Mouse (Mus musculus) brain, embryonic 14.5 days (tissue): ENCODE results near the gene Eef2k. TPM values are rescaled to one million over a fixed set of nuclear protein-coding genes. Genes with fewer than 3 reads are reported as not detected.

ENCODE experiments used
- DNase-seq: peaks from one replicate; pipeline ENCODE4 v3.0.0-alpha.2; 2011; ENCODE audit warnings: low read depth
- CTCF ChIP-seq: fragments of 200-500 bp; IDR thresholded peaks from 2 replicates; pipeline ENCODE4 v1.5.1; 2012; ENCODE audit warnings: inconsistent platforms, mild to moderate bottlenecking, moderate library complexity, borderline replicate concordance; ENCODE audit not compliant: insufficient read depth, insufficient read length; ENCODE audit errors: extremely low read depth
- POLR2A ChIP-seq: fragments of 200-500 bp; IDR thresholded peaks from 2 replicates; pipeline ENCODE4 v1.6.1; 2012; ENCODE audit warnings: mild to moderate bottlenecking, inconsistent platforms, borderline replicate concordance; ENCODE audit not compliant: poor library complexity, insufficient read depth, insufficient read length, severe bottlenecking; ENCODE audit errors: extremely low read depth
- polyA plus RNA-seq: library from polyadenylated mRNA; depleted of rRNA; stranded (reverse); fragments of >200 nt; gene quantifications from 2 replicates; pipeline ENCODE4 v1.2.3, GENCODE M21; 2012

The Eef2k gene
- polyA plus RNA-seq, 1 experiment, result 34.6 TPM

GRCm38 (mm10) chr7:120874764-120875539, 32.3 kb downstream of the Eef2k start:
- DNase-seq, result no peak
- TF ChIP-seq CTCF (no peak), POLR2A (no peak)

- TF ChIP-seq CTCF (no peak), POLR2A (no peak)
- DNase-seq, result no peak
Observed at GRCm38 (mm10) chr7:120875540-120876388, 33.1 kb downstream of the Eef2k start.

- DNase-seq, result peak; percentile 28
- TF ChIP-seq POLR2A (no peak), CTCF (no peak)
Observed at GRCm38 (mm10) chr7:120878271-120878670, 35.6 kb downstream of the Eef2k start.

GRCm38 (mm10) chr7:120879972-120880371, 37.3 kb downstream of the Eef2k start:
- TF ChIP-seq CTCF (no peak), POLR2A (no peak)
- DNase-seq, result no peak

GRCm38 (mm10) chr7:120880770-120881169, 38.1 kb downstream of the Eef2k start:
- TF ChIP-seq CTCF, result no peak
- TF ChIP-seq POLR2A, result no peak

GRCm38 (mm10) chr7:120881451-120881850, 38.8 kb downstream of the Eef2k start:
- TF ChIP-seq POLR2A, result no peak
- no peak for TF ChIP-seq CTCF

More at GRCm38 (mm10) chr7:120880770-120881169, 38.1 kb downstream of the Eef2k start:
- DNase-seq, result no peak

GRCm38 (mm10) chr7:120882674-120883073, 40.0 kb downstream of the Eef2k start:
- no peak for DNase-seq
- TF ChIP-seq POLR2A, result no peak
- TF ChIP-seq CTCF, result no peak

More at GRCm38 (mm10) chr7:120881451-120881850, 38.8 kb downstream of the Eef2k start:
- no peak for DNase-seq

GRCm38 (mm10) chr7:120883523-120884290, 41.1 kb downstream of the Eef2k start:
- DNase-seq, result no peak
- no peak for TF ChIP-seq CTCF
- no peak for TF ChIP-seq POLR2A

- no peak for DNase-seq
- no peak for TF ChIP-seq CTCF
Observed at GRCm38 (mm10) chr7:120884746-120885145, 42.1 kb downstream of the Eef2k start.

GRCm38 (mm10) chr7:120893123-120893522, 50.5 kb downstream of the Eef2k start:
- TF ChIP-seq CTCF (no peak), POLR2A (no peak)
- DNase-seq, result no peak

GRCm38 (mm10) chr7:120897054-120897453, 54.4 kb downstream of the Eef2k start:
- no peak for DNase-seq
- TF ChIP-seq POLR2A (no peak), CTCF (no peak)
